Mouse (Mus musculus) embryo, embryonic 10 days (tissue): ENCODE measurements around the gene 4930590J08Rik.
"Not testable (repeated sequence)": the region's sequence is repeated elsewhere in the genome, so short reads cannot be mapped to it uniquely, and the experiment has no call there.

Experiments
- DNase-seq: peaks from one replicate; pipeline ENCODE4 v3.0.0-alpha.2; 2015; ENCODE audit warnings: low spot score

Gene 4930590J08Rik

DNA sequence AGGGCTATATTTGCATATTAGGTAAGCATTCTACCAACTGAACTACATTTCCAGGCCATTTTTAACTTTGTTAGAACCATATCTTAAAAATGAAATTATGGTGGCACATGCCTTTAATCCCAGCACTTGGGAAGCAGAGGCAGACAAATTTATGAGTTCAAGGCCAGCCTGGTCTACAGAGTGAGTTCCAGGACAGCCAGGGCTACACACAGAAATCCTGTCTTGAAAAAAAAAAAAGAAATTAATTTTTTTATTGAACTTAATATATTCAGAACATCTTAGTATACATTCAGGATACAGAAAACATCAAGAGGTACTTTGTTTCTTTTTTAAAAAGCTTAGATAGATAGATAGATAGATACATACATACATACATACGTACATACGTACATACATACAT lies at the start of gene 4930590J08Rik:
4930590J08Rik (plus strand) TSS at position 301 of the 400 bp plus-strand sequence.
- DNase-seq, result not testable (repeated sequence)

DNA sequence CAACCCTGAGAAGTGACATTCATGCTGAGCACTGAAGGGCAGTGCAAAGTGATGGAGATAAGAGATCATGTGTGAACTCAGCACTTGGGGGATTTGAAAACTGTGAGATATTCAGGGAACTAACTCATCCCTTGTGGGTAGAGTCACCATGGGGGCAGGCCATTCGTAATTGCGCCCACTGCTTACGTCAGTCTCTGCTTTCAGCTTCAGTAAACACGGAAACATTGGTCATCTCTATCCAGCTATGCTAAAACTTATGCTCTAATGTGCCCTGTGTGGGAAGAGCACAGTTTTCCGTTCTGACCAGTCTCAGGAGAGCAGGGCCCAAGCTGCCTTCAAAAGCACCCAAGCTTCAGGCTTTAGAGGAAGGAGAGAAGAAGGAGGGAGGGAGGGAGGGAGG lies 44.3 kb upstream of the 4930590J08Rik start:
- DNase-seq, result no peak

GRCm38 (mm10) chr6:91862848-91863247 lies 39.8 kb upstream of the 4930590J08Rik start:
- DNase-seq, result no peak

DNA sequence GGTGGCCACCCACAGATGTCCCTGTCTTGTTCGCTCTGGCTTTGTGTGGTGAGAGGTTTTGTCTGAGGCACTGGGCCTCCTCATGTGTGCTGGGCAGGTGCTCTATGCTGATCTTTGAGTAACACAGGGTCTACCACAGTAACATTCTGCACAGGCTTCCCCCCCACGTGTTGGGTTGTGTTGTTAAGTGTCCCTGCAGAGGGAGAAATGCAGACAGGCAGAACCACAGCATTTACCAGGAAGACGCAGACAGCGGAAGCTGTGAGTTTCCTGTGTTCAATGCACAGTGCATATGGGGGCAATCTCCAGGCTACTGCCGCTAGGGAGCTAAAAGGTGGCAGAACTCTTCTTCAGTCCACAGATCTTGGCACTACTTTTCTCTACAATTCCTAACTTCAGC lies 38.0 kb upstream of the 4930590J08Rik start:
- DNase-seq, result no peak

DNA sequence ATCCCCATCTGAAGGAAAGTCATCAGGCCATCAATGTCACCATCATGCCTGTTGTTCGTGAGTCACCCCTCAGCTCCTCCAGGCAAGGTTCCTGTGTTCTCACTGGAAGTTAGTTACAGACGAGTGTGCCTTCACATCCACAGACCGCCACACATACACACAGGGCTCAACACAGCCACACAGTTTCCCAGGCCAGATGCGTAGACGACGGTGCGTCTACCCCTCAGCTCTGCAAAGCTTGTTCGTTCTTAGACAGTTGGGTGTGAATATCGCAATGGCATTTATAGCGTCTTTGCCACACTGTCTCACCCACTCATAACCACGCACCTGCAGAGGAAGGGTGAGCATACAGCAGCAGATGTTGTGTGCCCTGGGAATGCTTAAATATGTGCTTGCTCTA lies 37.0 kb upstream of the 4930590J08Rik start:
- no peak for DNase-seq

- no peak for DNase-seq
Measured at GRCm38 (mm10) chr6:91868091-91868490, 34.5 kb upstream of the 4930590J08Rik start.

- no peak for DNase-seq
Measured at GRCm38 (mm10) chr6:91872781-91873180, 29.8 kb upstream of the 4930590J08Rik start.

- peak; percentile 99 for DNase-seq
Measured at GRCm38 (mm10) chr6:91877885-91878651, 24.5 kb upstream of the 4930590J08Rik start, which contains the start of gene Ccdc174. Gene Ccdc174 (plus strand): TSS chr6:91878053.

GRCm38 (mm10) chr6:91883859-91884258 lies 18.8 kb upstream of the 4930590J08Rik start:
- no peak for DNase-seq

DNA sequence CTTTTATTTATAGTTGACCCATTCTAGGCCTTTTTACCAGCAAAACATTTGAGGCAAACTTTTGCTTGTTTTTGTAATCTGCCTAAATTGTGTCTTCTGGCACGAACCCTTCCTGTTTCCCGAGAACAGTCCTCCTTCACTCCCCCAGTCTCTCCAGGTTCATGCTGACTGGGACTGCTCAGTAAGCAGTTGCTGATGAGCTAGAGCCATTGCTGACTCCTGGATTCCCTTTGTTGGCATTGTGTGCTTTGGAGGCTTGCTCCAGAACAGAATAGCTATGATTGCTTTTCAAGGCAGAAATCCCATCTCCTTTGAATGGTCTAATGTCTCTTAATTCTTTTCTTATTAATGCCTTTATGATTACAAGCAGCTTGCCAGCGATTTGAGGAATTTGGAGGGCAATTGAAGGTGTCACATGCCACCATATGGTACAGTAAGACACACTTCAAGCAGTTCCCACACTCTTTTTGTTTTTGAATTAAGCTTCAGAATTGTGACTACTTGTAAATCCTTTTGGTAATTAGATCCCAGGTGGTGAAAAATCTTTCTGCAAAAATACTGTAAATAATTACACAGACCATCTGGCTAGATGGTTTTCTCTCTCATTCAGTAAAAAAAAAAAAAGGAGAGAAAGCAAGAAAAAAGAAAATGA lies 13.2 kb upstream of the 4930590J08Rik start:
- DNase-seq, result no peak

DNA sequence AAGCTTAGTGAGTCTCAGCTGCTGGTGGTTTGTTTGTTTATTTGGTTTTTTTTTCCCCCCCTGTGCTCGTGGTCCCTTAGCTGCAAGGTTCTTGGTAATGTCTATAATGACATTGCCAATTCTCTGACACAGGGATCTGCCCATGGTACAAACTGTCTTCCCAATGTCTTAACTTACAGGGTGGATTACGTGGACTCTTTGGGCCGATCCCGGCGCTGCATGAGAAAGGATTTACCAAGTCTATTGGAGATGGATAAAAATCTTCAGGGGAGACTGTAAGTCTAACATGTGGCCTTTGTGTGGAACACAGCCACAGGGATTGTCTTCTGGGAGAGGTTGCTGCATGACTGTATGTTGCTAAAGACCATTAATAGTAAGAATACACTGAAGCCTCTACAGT lies 12.0 kb upstream of the 4930590J08Rik start:
- DNase-seq, result no peak

- DNase-seq, result no peak
Measured at GRCm38 (mm10) chr6:91891776-91892175, 10.8 kb upstream of the 4930590J08Rik start.

GRCm38 (mm10) chr6:91896783-91897182 lies 5.8 kb upstream of the 4930590J08Rik start:
- DNase-seq, result no peak

- peak; percentile 91 for DNase-seq
Measured at GRCm38 (mm10) chr6:91901505-91901904, 1.1 kb upstream of the 4930590J08Rik start.

- DNase-seq, result no peak
Measured at GRCm38 (mm10) chr6:91914011-91914410, 11.4 kb downstream of the 4930590J08Rik start.

DNA sequence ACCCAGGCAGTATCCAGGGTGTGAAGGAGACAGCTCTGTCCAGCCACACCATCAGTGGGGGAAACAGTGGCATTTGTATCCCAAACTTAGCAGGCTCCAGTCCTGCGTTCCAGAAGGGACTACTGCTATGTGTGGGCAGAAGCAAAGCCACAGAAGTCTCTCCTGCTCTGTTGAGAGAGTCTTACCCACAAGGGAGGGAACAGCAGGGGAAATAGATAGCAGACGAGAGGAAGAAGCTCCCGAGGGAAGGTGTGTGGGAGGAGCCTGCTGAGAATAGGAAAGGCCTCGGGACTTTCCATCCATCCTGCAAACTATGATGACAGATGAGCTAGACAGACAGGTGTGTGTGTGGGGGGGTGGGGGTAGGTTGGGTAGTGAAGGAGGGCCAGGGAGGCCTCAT lies 14.7 kb downstream of the 4930590J08Rik start:
- DNase-seq, result no peak

DNA sequence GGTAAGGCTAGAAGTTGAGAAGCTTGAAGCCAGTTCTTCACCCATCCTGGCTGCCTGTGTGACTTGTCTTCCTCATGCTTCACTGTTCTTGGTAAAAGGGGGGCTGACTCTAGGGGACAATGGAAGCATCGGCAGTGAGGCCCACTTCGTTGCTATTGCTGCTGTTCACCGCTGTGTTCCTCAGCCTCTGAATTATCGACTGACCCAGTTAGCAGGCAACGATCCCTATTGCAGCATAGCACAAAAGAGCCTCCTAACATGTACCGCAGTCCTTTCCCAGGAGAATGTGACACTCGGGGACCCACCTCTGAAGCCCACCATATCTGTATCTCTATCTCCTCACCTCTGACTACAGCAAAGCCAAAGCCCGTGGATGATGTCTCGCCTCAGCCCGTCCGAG lies 15.1 kb downstream of the 4930590J08Rik start:
- DNase-seq, result no peak

DNA sequence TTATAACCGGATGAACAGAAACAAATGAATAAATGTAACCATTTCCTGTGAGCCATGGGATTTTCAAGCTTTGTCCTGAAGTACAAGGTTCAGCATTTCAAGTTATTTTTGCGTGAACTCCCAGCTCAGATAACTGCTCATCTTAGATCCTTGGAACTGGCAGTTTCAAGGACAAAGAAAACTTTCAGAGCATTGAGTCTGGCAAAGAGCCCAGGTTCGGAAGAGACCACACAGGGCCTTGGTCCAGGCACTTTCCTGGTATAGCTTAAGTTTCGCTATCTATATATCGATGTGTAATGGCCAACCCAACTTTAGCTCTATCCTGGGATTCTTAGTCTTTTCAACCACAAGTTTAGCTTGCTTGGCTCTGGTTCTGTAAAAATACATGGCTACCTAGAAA lies 28.6 kb downstream of the 4930590J08Rik start:
- no peak for DNase-seq

DNA sequence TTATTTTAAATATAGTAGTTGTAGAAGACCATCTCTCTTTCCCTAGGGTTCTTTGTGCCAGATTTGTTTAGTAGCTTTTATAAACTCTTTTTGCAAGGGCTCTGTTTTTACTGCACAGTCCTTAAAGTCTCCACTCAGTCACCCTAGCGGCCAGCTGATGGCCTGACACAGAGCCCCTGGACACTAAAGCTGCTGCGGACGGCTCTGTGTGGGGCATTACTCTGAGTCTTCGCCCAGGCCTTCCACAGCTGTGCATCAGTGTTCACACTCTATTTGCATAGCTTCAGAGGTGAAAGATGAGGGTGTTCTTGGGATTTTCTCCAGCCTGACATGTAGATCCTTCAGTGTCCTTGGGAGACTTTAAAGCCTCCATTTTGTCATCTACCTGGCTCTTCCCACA lies 35.9 kb downstream of the 4930590J08Rik start:
- DNase-seq, result peak; percentile 35

GRCm38 (mm10) chr6:91948426-91948825 lies 45.8 kb downstream of the 4930590J08Rik start:
- no peak for DNase-seq

DNA sequence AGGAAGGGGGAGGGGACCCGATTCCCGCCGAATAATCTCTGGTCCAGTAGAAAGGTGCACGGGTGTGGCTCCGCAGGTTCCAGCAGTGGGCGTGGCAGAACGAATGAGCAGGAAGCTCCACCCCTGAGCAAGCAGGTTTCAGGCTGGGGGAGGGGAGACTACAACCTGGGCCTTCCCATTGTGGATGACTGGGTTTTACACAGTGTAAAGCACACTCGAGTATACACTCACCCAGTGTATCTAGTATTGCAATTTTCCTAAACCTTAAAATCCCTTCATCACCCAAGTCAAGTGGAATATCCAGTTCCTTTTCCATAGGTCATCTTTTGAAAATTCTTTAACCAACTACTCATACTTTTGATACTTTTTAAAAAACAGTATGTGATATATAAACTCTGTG lies 55.4 kb downstream of the 4930590J08Rik start:
- not testable (repeated sequence) for DNase-seq

DNA sequence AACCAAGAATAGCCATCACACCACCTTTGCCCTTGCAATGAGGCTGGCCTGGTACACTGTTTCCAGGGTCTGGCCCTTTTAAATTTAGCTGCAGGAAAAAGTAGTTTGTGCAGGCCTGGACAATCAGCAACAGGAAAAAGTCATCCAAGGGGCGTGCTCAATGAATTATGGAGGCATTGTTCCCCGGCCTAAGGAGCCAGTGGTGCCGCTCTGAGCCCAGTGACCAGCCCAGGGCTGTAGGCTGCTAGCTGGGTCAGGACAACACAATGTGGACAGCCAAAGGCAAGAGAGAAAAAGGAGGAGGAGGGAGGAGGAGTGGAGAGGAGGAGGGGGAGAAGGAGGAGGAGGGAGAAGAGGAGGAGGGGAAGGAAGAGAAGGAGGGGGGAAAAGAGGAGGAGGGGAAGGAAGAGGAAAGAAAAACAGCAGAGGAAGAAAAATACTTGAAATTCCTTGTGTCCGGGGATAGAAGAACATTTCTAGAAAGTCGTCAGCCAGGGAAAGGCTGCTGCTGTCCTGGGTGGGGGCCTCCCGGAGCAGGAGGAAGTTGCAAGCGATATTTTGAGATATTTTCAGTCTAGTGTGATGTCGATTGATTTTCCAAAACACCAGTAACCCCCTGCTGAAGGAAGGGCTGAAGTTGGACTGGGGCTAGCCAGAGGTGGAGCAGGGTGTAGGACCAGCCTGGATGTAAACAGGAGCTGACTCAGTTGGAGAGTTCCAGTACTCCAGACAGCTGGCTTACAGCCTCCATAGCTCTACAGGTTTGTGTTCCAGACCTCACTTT lies 57.6 kb downstream of the 4930590J08Rik start:
- DNase-seq, result no peak

GRCm38 (mm10) chr6:91963429-91963828 lies 60.8 kb downstream of the 4930590J08Rik start:
- DNase-seq, result peak; percentile 42
